Mouse (Mus musculus) Patski (cell line): ENCODE data around the gene Kif5c. TPM values are rescaled to one million over a fixed set of nuclear protein-coding genes. Genes with fewer than 3 reads are reported as not detected.

ENCODE experiments used
- ATAC-seq: fragments of 100-300 bp; one replicate; pipeline ENCODE4 v1.8.0; 2021
- CTCF ChIA-PET: fragments of 350-600 bp; sonication (Branson Sonifier 250); formaldehyde crosslinking; loops from one replicate; lab custom pipeline; 2022; ENCODE audit warnings: inconsistent platforms; lab: Charles Lee
- POLR2A ChIA-PET: fragments of 350-600 bp; sonication (Branson Sonifier 250); formaldehyde crosslinking; loops from one replicate; lab custom pipeline; 2022; ENCODE audit warnings: antibody characterized with exemption, inconsistent platforms; lab: Charles Lee
- DNase-seq: peaks from one replicate; pipeline ENCODE4 v3.0.0-alpha.2; 2011; ENCODE audit warnings: low read depth, low spot score
- H3K27me3 ChIP-seq: fragments of 371-371 bp; one replicate; pipeline ENCODE4 v1.5.1; 2021
- CTCF ChIP-seq: fragments of 100-300 bp; IDR thresholded peaks from one replicate; pipeline ENCODE4 v1.5.1; 2021
- in situ Hi-C: fragments of 300-500 bp; cut with MboI; formaldehyde crosslinking; loops from 3 replicates; pipeline ENCODE4 v1.11.1; 2018; ENCODE audit warnings: low pct_unique_long_range_greater_than_20kb, mixed read lengths
- polyA plus RNA-seq: library from polyadenylated mRNA; unstranded; gene quantifications from one replicate; pipeline ENCODE4 v1.2.3, GENCODE M21; 2021

Gene Kif5c
- polyA plus RNA-seq, 1 experiment from 2014 or later: 10.6 TPM

DNA sequence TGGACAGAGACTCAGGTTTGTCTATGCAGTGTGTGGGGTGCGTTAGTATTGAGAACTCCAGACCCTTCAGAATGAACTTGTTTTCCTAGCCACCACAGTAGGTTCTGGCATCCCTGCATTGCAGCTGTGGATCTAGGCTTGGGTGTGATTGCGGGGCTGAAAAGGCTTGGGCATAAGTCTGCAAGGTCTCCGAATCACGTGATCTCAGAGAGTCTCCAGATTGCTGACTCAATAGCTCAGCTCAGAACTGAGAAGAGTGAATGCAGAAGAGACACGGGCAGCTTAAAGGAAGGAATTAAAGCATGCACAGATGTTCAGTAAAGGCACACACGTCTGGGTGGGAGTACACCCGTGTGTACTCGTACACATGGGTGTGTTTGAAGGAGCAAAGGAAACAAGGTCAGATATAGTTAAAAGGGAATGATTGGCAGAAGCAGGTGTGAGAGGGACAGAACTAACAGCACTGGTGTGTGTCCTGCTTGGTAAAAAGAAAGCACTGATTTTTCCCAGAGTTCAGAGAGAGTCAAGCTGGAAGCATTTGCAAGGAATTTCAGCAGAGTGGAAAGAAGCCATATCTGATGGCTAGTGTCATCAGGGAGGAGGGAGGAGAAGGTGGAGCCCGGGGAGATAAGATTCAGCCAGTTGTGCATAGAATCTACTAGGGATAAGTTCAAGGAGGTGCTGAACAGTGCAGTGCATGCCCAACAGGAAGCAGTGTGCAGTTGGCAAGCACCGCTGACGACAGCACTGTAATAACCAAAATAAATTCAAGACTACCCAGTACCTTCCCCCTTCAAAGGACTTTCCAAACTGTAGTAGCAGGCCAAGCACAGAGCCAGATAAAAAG lies 130.9 kb downstream of the Kif5c start:
- ATAC-seq: no peak
- CTCF ChIA-PET: interaction anchor here (0.7 kb wide), 1 partner anchor 12 kb away, joined by 3 read pairs; no protein-coding TSS in a partner anchor
- H3K27me3 ChIP-seq: no peaks in the 10 kb centered on the region
- POLR2A ChIA-PET: no interaction called here
- no peak for TF ChIP-seq CTCF
- DNase-seq: no peak
- in situ Hi-C loops: loop anchor here (25.0 kb wide), 1 partner anchor 1963 kb away; no protein-coding TSS in a partner anchor

GRCm38 (mm10) chr2:49751544-49752210 lies 132.6 kb downstream of the Kif5c start:
- DNase-seq (no peak), ATAC-seq (no peak)
- POLR2A ChIA-PET: no interaction called here
- CTCF ChIA-PET: interaction anchor here (1.3 to 1.6 kb wide), 2 partner anchors 11 to 18 kb away, joined by 3 to 4 read pairs; no protein-coding TSS in a partner anchor
- in situ Hi-C loops: no loop called here
- TF ChIP-seq CTCF: no peak
- no peaks in the 10 kb centered on the region for H3K27me3 ChIP-seq

GRCm38 (mm10) chr2:49752211-49752607 lies 133.1 kb downstream of the Kif5c start:
- DNase-seq (no peak), ATAC-seq (no peak)
- ChIA-PET CTCF (interaction anchor here (1.3 to 1.8 kb wide), 3 partner anchors 11 to 19 kb away, joined by 3 to 4 read pairs (median 4); no protein-coding TSS in a partner anchor), POLR2A (no interaction called here)
- TF ChIP-seq CTCF: no peak
- H3K27me3 ChIP-seq: no peaks in the 10 kb centered on the region
- in situ Hi-C loops: no loop called here

GRCm38 (mm10) chr2:49753062-49753461 lies 134.0 kb downstream of the Kif5c start:
- ChIA-PET CTCF (interaction anchor here (1.8 kb wide), 1 partner anchor 12 kb away, joined by 4 read pairs; no protein-coding TSS in a partner anchor), POLR2A (no interaction called here)
- in situ Hi-C loops: no loop called here
- TF ChIP-seq CTCF: no peak
- no peak for ATAC-seq
- DNase-seq: no peak
- no peaks in the 10 kb centered on the region for H3K27me3 ChIP-seq

DNA sequence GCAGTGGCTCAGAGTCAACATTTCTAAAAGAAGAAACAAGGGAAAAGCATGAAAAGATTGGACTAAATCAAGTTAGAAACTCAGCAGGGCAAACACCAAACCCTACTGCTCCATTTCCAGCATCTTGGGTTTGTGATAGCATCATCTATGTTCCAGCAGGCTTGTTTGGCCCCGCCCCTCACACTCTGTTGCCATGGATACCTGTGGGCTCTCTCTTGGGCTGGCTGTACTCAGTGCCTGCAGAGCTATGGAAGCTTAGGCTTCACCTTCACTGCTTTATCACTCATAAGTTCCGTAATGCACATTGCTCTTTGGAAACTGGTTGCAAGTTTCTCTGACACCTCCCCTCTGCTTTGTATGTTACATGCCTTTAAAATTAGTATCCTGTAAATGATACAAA lies 136.0 kb downstream of the Kif5c start:
- no peak for TF ChIP-seq CTCF
- DNase-seq (no peak), ATAC-seq (no peak)
- CTCF ChIA-PET: interaction anchor here (1.3 to 1.8 kb wide), 2 partner anchors 10 to 516 kb away, joined by 3 to 4 read pairs; no protein-coding TSS in a partner anchor
- POLR2A ChIA-PET: no interaction called here
- in situ Hi-C loops: no loop called here
- no peaks in the 10 kb centered on the region for H3K27me3 ChIP-seq

- no peak for TF ChIP-seq CTCF
- POLR2A ChIA-PET: no interaction called here
- CTCF ChIA-PET: interaction anchor here (1.0 kb wide), 1 partner anchor 9 kb away, joined by 3 read pairs; no protein-coding TSS in a partner anchor
- in situ Hi-C loops: no loop called here
- no peaks in the 10 kb centered on the region for H3K27me3 ChIP-seq
- DNase-seq (no peak), ATAC-seq (no peak)
These were observed 138.5 kb downstream of the Kif5c start for GRCm38 (mm10) chr2:49757616-49758015.

GRCm38 (mm10) chr2:49764331-49764946 lies 145.3 kb downstream of the Kif5c start:
- no peaks in the 10 kb centered on the region for H3K27me3 ChIP-seq
- TF ChIP-seq CTCF: peak; percentile 65
- in situ Hi-C loops: no loop called here
- ChIA-PET CTCF (interaction anchor here (0.6 to 4.5 kb wide), 29 partner anchors 9 to 541 kb away, joined by 3 to 38 read pairs (median 4); no protein-coding TSS in a partner anchor), POLR2A (no interaction called here)
- peak; percentile 54 for ATAC-seq
- DNase-seq: no peak

GRCm38 (mm10) chr2:49768916-49769315 lies 149.8 kb downstream of the Kif5c start:
- no peak for DNase-seq
- ChIA-PET POLR2A (no interaction called here), CTCF (interaction anchor here (0.9 kb wide), 1 partner anchor 500 kb away, joined by 3 read pairs; no protein-coding TSS in a partner anchor)
- in situ Hi-C loops: loop anchor here (5.0 kb wide), 2 partner anchors 143 to 503 kb away; no protein-coding TSS in a partner anchor
- TF ChIP-seq CTCF: no peak
- H3K27me3 ChIP-seq: no peaks in the 10 kb centered on the region
- ATAC-seq: no peak

GRCm38 (mm10) chr2:49770440-49770839 lies 151.3 kb downstream of the Kif5c start:
- DNase-seq (peak; percentile 39), ATAC-seq (peak; percentile 73)
- in situ Hi-C loops: loop anchor here (5.0 kb wide), 1 partner anchor 47 kb away; no protein-coding TSS in a partner anchor
- H3K27me3 ChIP-seq: no peaks in the 10 kb centered on the region
- no peak for TF ChIP-seq CTCF
- POLR2A ChIA-PET: no interaction called here
- CTCF ChIA-PET: interaction anchor here (0.8 to 1.4 kb wide), 2 partner anchors 41 to 502 kb away, joined by 3 to 5 read pairs; no protein-coding TSS in a partner anchor

DNA sequence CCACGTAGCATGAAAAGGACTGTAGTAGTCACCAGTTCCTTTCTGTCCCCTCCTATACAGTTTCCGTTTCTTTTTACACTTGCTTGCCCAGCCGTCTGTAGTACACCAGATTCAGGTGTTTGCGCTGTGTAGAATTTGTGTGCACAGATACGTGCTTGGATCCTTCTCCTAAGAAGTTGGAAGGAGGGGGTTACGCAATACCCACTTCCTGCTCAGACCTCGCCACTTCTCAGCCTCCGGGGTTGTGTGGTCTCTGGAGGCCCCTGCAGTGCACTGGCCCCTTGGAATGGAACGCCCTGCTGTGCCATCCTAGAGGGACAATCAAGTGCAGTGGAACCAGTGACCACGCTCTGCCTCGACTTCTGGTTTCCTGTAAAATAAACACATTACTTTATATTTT lies 152.1 kb downstream of the Kif5c start:
- ChIA-PET CTCF (interaction anchor here (1.4 kb wide), 1 partner anchor 501 kb away, joined by 5 read pairs; no protein-coding TSS in a partner anchor), POLR2A (no interaction called here)
- ATAC-seq: no peak
- no peak for TF ChIP-seq CTCF
- no peak for DNase-seq
- H3K27me3 ChIP-seq: no peaks in the 10 kb centered on the region
- in situ Hi-C loops: loop anchor here (5.0 kb wide), 1 partner anchor 46 kb away; no protein-coding TSS in a partner anchor
